Mouse (Mus musculus): ENCODE measurements around the gene Ndrg2. TPM values are rescaled to one million over a fixed set of nuclear protein-coding genes. Genes with fewer than 3 reads are reported as not detected.

The Ndrg2 gene
- polyA plus RNA-seq (2015; fragmentation: Nextera tagmentation; extraction: Ambion mirVana): 169 and 179 TPM in 2 replicates

- Histone ChIP-seq H3K4me2 (ENCODE audit: low read length) (peak within 1 kb of the TSS; percentile 97), H3K4me3 (replicated peaks; ENCODE audit: low read length) (peak within 1 kb of the TSS; percentile 71), H3K36me3 (ENCODE audit: control insufficient read depth, insufficient read depth) (no peaks in the 10 kb centered on the region), H3K4me1 (replicated peaks; ENCODE audit: control insufficient read depth, insufficient read depth, low read length) (peaks cover 19% of the 10 kb centered on the region), H3K27ac (ENCODE audit: low read length) (peak within 1 kb of the TSS; percentile 86), H3K9ac (replicated peaks; ENCODE audit: low read depth, low read length) (peak within 1 kb of the TSS; percentile 77), H3K27me3 (replicated peaks; ENCODE audit: control insufficient read depth, insufficient read depth, low read length) (no peaks in the 10 kb centered on the region), H3K9me3 (ENCODE audit: control insufficient read depth, low read length) (no peaks in the 10 kb centered on the region)
- ATAC-seq: peak; percentile 75
- under 1% methylated on average over 23 of the region's 23 CpGs for WGBS
Observed at GRCm38 (mm10) chr14:51913960-51914762, at the start of gene Ndrg2. Gene Ndrg2 (minus strand): TSS chr14:51914158.

- Histone ChIP-seq H3K27ac (ENCODE audit: low read length) (no peak overlapping the region), H3K27me3 (replicated peaks; ENCODE audit: control insufficient read depth, insufficient read depth, low read length) (no peaks in the 10 kb centered on the region), H3K4me1 (replicated peaks; ENCODE audit: control insufficient read depth, insufficient read depth, low read length) (no peaks in the 10 kb centered on the region), H3K9ac (replicated peaks; ENCODE audit: low read depth, low read length) (no peak overlapping the region), H3K9me3 (ENCODE audit: control insufficient read depth, low read length) (no peaks in the 10 kb centered on the region), H3K4me2 (ENCODE audit: low read length) (no peak overlapping the region), H3K4me3 (replicated peaks; ENCODE audit: low read length) (no peak overlapping the region), H3K36me3 (ENCODE audit: control insufficient read depth, insufficient read depth) (no peaks in the 10 kb centered on the region)
- WGBS: 83% methylated on average over 2 of the region's 2 CpGs
- ATAC-seq: no peak
Observed at GRCm38 (mm10) chr14:51960316-51960715, 46.4 kb upstream of the Ndrg2 start.

DNA sequence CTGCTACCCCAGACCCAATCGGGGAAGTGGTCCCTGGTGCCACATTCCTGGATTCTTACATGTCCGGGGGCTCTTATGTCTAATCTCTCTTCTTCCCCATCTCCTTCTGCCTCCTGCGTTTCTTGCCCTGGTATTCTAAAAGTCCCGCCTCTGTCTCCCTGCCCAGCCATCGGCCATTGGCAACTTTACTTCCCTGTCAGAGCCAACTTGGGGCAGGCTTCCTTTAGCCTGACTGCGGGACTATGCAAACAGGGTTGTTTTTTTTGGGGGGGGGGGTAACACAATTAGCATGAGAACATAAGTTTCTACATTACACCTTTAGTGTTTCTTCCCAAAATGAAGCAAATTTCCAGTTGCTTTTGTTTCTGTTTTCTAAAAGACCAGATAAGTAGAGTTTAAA, 29.4 kb upstream of the Ndrg2 start:
- WGBS: 84% methylated on average over 6 of the region's 6 CpGs
- no peak for ATAC-seq
- no peak overlapping the region for H3K4me2 ChIP-seq (ENCODE audit: low read length)

GRCm38 (mm10) chr14:51942236-51942635, 28.3 kb upstream of the Ndrg2 start:
- H3K27ac ChIP-seq (ENCODE audit: low read length): no peak overlapping the region
- whole genome bisulfite sequencing: 72% methylated on average over 7 of the region's 7 CpGs
- no peak for ATAC-seq

More for the DNA sequence above, 29.4 kb upstream of the Ndrg2 start:
- no peaks in the 10 kb centered on the region for H3K4me1 ChIP-seq (replicated peaks; ENCODE audit: control insufficient read depth, insufficient read depth, low read length)
- H3K27me3 ChIP-seq (replicated peaks; ENCODE audit: control insufficient read depth, insufficient read depth, low read length): no peaks in the 10 kb centered on the region
- no peaks in the 10 kb centered on the region for H3K36me3 ChIP-seq (ENCODE audit: control insufficient read depth, insufficient read depth)
- H3K27ac ChIP-seq (ENCODE audit: low read length): no peak overlapping the region
- H3K9me3 ChIP-seq (ENCODE audit: control insufficient read depth, low read length): no peaks in the 10 kb centered on the region
- no peak overlapping the region for H3K4me3 ChIP-seq (replicated peaks; ENCODE audit: low read length)
- H3K9ac ChIP-seq (replicated peaks; ENCODE audit: low read depth, low read length): no peak overlapping the region

DNA sequence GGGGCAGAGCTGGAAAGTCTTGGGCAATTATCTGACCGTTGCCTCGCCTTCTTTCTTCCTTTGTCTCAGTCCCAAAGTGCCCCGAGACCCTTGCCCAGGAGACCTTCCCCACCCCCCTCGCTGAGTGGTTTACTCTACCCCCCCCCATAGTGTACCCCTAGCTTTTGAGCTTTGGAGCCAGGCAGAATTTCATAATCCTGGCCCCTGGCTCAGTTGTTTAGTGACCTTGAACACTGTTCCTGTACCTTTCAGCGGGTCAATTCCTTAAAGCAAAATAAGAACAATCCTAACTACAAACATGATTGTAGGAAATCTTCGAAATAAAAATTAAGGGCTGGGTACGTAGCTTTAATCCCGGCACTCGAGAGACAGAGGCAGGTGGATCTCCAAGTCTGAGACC, 27.6 kb upstream of the Ndrg2 start:
- no peak overlapping the region for H3K4me2 ChIP-seq (ENCODE audit: low read length)
- H3K4me3 ChIP-seq (replicated peaks; ENCODE audit: low read length): no peak overlapping the region
- no peaks in the 10 kb centered on the region for H3K4me1 ChIP-seq (replicated peaks; ENCODE audit: control insufficient read depth, insufficient read depth, low read length)
- H3K27ac ChIP-seq (ENCODE audit: low read length): no peak overlapping the region
- WGBS: 56% methylated on average over 9 of the region's 9 CpGs
- H3K36me3 ChIP-seq (ENCODE audit: control insufficient read depth, insufficient read depth): no peaks in the 10 kb centered on the region
- ATAC-seq: no peak
- no peaks in the 10 kb centered on the region for H3K9me3 ChIP-seq (ENCODE audit: control insufficient read depth, low read length)
- no peaks in the 10 kb centered on the region for H3K27me3 ChIP-seq (replicated peaks; ENCODE audit: control insufficient read depth, insufficient read depth, low read length)
- H3K9ac ChIP-seq (replicated peaks; ENCODE audit: low read depth, low read length): no peak overlapping the region

More at GRCm38 (mm10) chr14:51942236-51942635, 28.3 kb upstream of the Ndrg2 start:
- Histone ChIP-seq H3K4me1 (replicated peaks; ENCODE audit: control insufficient read depth, insufficient read depth, low read length) (no peaks in the 10 kb centered on the region), H3K9me3 (ENCODE audit: control insufficient read depth, low read length) (no peaks in the 10 kb centered on the region), H3K9ac (replicated peaks; ENCODE audit: low read depth, low read length) (no peak overlapping the region), H3K27me3 (replicated peaks; ENCODE audit: control insufficient read depth, insufficient read depth, low read length) (no peaks in the 10 kb centered on the region), H3K4me3 (replicated peaks; ENCODE audit: low read length) (no peak overlapping the region), H3K4me2 (ENCODE audit: low read length) (no peak overlapping the region), H3K36me3 (ENCODE audit: control insufficient read depth, insufficient read depth) (no peaks in the 10 kb centered on the region)

DNA sequence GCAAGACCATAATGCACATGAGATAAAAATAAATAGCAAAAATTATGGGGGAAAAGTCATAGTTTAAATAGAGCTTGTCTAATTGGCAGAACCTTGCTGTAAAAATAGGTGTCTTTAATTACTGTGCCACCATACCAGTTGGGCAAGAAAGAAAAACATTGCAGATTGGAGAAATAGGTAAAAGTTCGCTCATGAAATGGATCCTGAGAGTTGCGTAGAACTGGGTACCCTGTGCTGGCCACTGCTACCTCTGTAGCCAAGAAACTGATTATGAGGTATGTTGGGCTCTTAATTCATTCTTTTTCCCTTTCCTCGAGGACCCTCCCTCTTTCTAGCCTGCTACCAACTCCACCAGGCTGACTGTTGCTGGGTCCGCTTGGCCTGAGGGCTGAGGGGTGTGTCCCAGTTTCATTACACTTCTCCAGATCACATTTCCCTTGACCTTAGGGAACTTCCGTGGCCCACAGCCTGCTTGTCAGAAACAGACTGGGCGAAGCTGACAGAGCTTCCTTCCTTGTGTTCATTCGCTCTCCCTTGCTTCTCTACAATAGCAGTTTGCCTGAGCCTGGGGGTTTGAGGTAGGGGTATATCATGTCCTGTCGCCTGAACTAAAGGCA, 27.1 kb upstream of the Ndrg2 start:
- Histone ChIP-seq H3K4me3 (replicated peaks; ENCODE audit: low read length) (no peak overlapping the region), H3K27me3 (replicated peaks; ENCODE audit: control insufficient read depth, insufficient read depth, low read length) (no peaks in the 10 kb centered on the region), H3K36me3 (ENCODE audit: control insufficient read depth, insufficient read depth) (no peaks in the 10 kb centered on the region), H3K4me1 (replicated peaks; ENCODE audit: control insufficient read depth, insufficient read depth, low read length) (no peaks in the 10 kb centered on the region), H3K4me2 (ENCODE audit: low read length) (no peak overlapping the region), H3K9me3 (ENCODE audit: control insufficient read depth, low read length) (no peaks in the 10 kb centered on the region), H3K9ac (replicated peaks; ENCODE audit: low read depth, low read length) (no peak overlapping the region), H3K27ac (ENCODE audit: low read length) (no peak overlapping the region)
- ATAC-seq: no peak
- 43% methylated on average over 8 of the region's 8 CpGs for WGBS

GRCm38 (mm10) chr14:51939005-51939404, 25.0 kb upstream of the Ndrg2 start:
- H3K4me3 ChIP-seq (replicated peaks; ENCODE audit: low read length): no peak overlapping the region
- ATAC-seq: no peak
- H3K27ac ChIP-seq (ENCODE audit: low read length): no peak overlapping the region
- H3K27me3 ChIP-seq (replicated peaks; ENCODE audit: control insufficient read depth, insufficient read depth, low read length): no peaks in the 10 kb centered on the region
- no peaks in the 10 kb centered on the region for H3K4me1 ChIP-seq (replicated peaks; ENCODE audit: control insufficient read depth, insufficient read depth, low read length)
- H3K36me3 ChIP-seq (ENCODE audit: control insufficient read depth, insufficient read depth): no peaks in the 10 kb centered on the region
- H3K9ac ChIP-seq (replicated peaks; ENCODE audit: low read depth, low read length): no peak overlapping the region
- WGBS: 88% methylated on average over 9 of the region's 9 CpGs
- no peak overlapping the region for H3K4me2 ChIP-seq (ENCODE audit: low read length)
- no peaks in the 10 kb centered on the region for H3K9me3 ChIP-seq (ENCODE audit: control insufficient read depth, low read length)

- Histone ChIP-seq H3K9ac (replicated peaks; ENCODE audit: low read depth, low read length) (no peak overlapping the region), H3K4me2 (ENCODE audit: low read length) (no peak overlapping the region), H3K4me1 (replicated peaks; ENCODE audit: control insufficient read depth, insufficient read depth, low read length) (peaks cover 11% of the 10 kb centered on the region), H3K9me3 (ENCODE audit: control insufficient read depth, low read length) (no peaks in the 10 kb centered on the region), H3K27ac (ENCODE audit: low read length) (no peak overlapping the region), H3K36me3 (ENCODE audit: control insufficient read depth, insufficient read depth) (no peaks in the 10 kb centered on the region), H3K4me3 (replicated peaks; ENCODE audit: low read length) (no peak overlapping the region), H3K27me3 (replicated peaks; ENCODE audit: control insufficient read depth, insufficient read depth, low read length) (no peaks in the 10 kb centered on the region)
- no peak for ATAC-seq
- WGBS: 79% methylated on average over 10 of the region's 10 CpGs
Observed at GRCm38 (mm10) chr14:51932092-51933020, 18.4 kb upstream of the Ndrg2 start.

DNA sequence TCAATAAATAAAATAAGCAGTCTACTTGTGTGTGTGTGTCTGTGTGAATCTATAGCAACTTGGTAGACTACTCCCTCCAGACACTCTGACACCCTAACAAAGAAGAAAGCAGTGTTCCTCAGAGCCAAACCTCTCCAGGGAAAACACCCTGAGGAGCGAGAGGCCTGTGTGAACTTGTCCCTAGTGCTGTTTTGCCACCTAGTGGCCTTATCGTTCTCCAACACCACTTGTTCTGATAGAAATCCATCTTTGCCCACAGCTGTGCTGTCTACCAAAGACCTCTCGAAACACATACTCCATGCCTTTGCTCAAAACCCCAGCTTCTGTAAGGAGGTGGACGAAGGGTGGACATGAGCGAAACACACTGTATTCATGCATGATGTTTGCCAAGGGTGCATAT, 16.9 kb upstream of the Ndrg2 start:
- Histone ChIP-seq H3K27ac (ENCODE audit: low read length) (no peak overlapping the region), H3K4me1 (replicated peaks; ENCODE audit: control insufficient read depth, insufficient read depth, low read length) (peaks cover 11% of the 10 kb centered on the region), H3K4me3 (replicated peaks; ENCODE audit: low read length) (no peak overlapping the region), H3K9me3 (ENCODE audit: control insufficient read depth, low read length) (no peaks in the 10 kb centered on the region), H3K27me3 (replicated peaks; ENCODE audit: control insufficient read depth, insufficient read depth, low read length) (no peaks in the 10 kb centered on the region), H3K9ac (replicated peaks; ENCODE audit: low read depth, low read length) (no peak overlapping the region), H3K4me2 (ENCODE audit: low read length) (no peak overlapping the region), H3K36me3 (ENCODE audit: control insufficient read depth, insufficient read depth) (no peaks in the 10 kb centered on the region)
- 29% methylated on average over 5 of the region's 5 CpGs for WGBS
- ATAC-seq: peak; percentile 88
